In the genomic region with DNA sequence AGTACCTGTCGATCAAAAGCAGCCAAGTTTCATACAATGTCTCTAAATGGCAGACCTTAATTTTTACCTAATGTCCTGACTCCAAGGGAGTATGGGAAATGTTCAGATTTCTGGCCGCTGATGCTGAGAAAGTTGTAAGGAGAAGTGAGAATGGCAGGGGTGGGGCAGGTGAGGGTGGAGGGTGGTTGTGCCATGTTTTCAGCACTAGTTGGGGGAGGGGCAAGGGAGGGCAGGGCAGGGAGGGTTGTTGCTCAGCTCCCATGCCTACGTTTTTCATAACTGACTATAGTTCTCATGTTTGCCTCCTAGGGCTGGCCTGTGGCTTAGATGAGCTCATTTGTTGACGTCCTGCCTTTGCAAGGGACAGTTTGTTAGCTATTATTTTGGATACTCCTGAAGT, we compare ENCODE assay signal across 1 mouse cellular context.
TF ChIP-seq lines count a peak whose summit lies in the region.

No protein-coding gene starts in this region.

TF ChIP-seq in CH12.LX, 34 proteins besides CTCF, POLR2A, EP300 and RAD21 (continued from another document):
- no peak for TF ChIP-seq CHD1 (IDR thresholded peaks at IDR 0.05; ENCODE audit: low read depth, low read length)
